Mouse (Mus musculus) cerebellum, adult 2 months (tissue): ENCODE measurements around the gene Heatr5a. TPM values are rescaled to one million over a fixed set of nuclear protein-coding genes. Genes with fewer than 3 reads are reported as not detected.

ENCODE experiments used
- DNase-seq, 2 experiments: peaks; one replicate each; pipeline ENCODE4 v3.0.0; 2021
- H3K27ac ChIP-seq: fragments of 200-500 bp; 2 replicates; pipeline ENCODE4 v1.5.1; 2012; ENCODE audit warnings: low read length, control low read depth, inconsistent platforms; ENCODE audit not compliant: insufficient read depth
- H3K27me3 ChIP-seq: fragments of 200-500 bp; 2 replicates; pipeline ENCODE4 v1.6.1; 2012; ENCODE audit warnings: inconsistent platforms, mild to moderate bottlenecking, low read length, moderate library complexity; ENCODE audit not compliant: control insufficient read depth, insufficient read depth
- H3K4me1 ChIP-seq: fragments of 200-500 bp; 2 replicates; pipeline ENCODE4 v1.6.1; 2011; ENCODE audit warnings: low read length; ENCODE audit not compliant: control insufficient read depth, insufficient read depth
- H3K4me3 ChIP-seq: fragments of 200-500 bp; replicated peaks from 2 replicates; pipeline ENCODE3; 2011; ENCODE audit warnings: mild to moderate bottlenecking, low read depth, low read length, control low read depth; ENCODE audit not compliant: insufficient read depth
- CTCF ChIP-seq: fragments of 200-500 bp; IDR thresholded peaks from 2 replicates; pipeline ENCODE4 v1.5.1; 2011; ENCODE audit warnings: low read depth, mild to moderate bottlenecking, control low read depth, low read length, moderate library complexity, borderline replicate concordance; ENCODE audit not compliant: insufficient read depth
- POLR2A ChIP-seq: fragments of 200-500 bp; IDR thresholded peaks from 2 replicates; pipeline ENCODE4 v1.6.1; 2011; ENCODE audit warnings: low read length, control low read depth, borderline replicate concordance; ENCODE audit not compliant: insufficient read depth
- WGBS: fragments of 180-500 bp; shearing (Covaris S2); methylation state at CpG from one replicate; pipeline ENCODE4 v1.1.7; 2018; 5-methylcytosine and 5-hydroxymethylcytosine counted together
- polyA plus RNA-seq: library from polyadenylated mRNA; depleted of rRNA; stranded (reverse); fragments of >200 nt; gene quantifications from 2 replicates; pipeline ENCODE4 v1.2.3, GENCODE M21; 2012

Gene Heatr5a
- polyA plus RNA-seq, 1 experiment = 15.7 TPM

- H3K4me1 ChIP-seq = peaks cover 4% of the 10 kb centered on the region
- WGBS = 61% methylated on average over 11 of the region's 11 CpGs
- no peaks in the 10 kb centered on the region for H3K27me3 ChIP-seq
- H3K27ac ChIP-seq = no peak overlapping the region
- no peak overlapping the region for H3K4me3 ChIP-seq
- DNase-seq = no peak
- TF ChIP-seq POLR2A (no peak), CTCF (no peak)
These were observed 83.5 kb downstream of the Heatr5a start for GRCm38 (mm10) chr12:51887301-51888290.

- H3K4me3 ChIP-seq = no peak overlapping the region
- no peak overlapping the region for H3K27ac ChIP-seq
- peaks cover 6% of the 10 kb centered on the region for H3K4me1 ChIP-seq
- H3K27me3 ChIP-seq = no peaks in the 10 kb centered on the region
- no peak for TF ChIP-seq POLR2A
- TF ChIP-seq CTCF = no peak
- DNase-seq = no peak
- 92% methylated on average over 6 of the region's 6 CpGs for WGBS
These were observed 84.8 kb downstream of the Heatr5a start for GRCm38 (mm10) chr12:51886369-51886768.

GRCm38 (mm10) chr12:51884801-51885200, 86.3 kb downstream of the Heatr5a start:
- no peak for DNase-seq
- Histone ChIP-seq H3K4me1 (peaks cover 6% of the 10 kb centered on the region), H3K27me3 (no peaks in the 10 kb centered on the region), H3K27ac (no peak overlapping the region), H3K4me3 (no peak overlapping the region)
- WGBS = 93% methylated on average over 2 of the region's 2 CpGs
- TF ChIP-seq POLR2A = no peak
- no peak for TF ChIP-seq CTCF

- H3K4me3 ChIP-seq = no peak overlapping the region
- WGBS = 87% methylated on average over 9 of the region's 9 CpGs
- no peaks in the 10 kb centered on the region for H3K27me3 ChIP-seq
These were observed 87.8 kb downstream of the Heatr5a start for GRCm38 (mm10) chr12:51883297-51883805.

GRCm38 (mm10) chr12:51882606-51883296, 88.4 kb downstream of the Heatr5a start:
- H3K4me3 ChIP-seq = no peak overlapping the region
- no peaks in the 10 kb centered on the region for H3K27me3 ChIP-seq
- TF ChIP-seq CTCF (no peak), POLR2A (no peak)
- peak; percentile 44 to 69 for DNase-seq
- 40% methylated on average over 6 of the region's 6 CpGs for WGBS
- peaks cover 6% of the 10 kb centered on the region for H3K4me1 ChIP-seq
- H3K27ac ChIP-seq = peak overlapping the region; percentile 36; the same call in 1 of the 2 replicates

More at GRCm38 (mm10) chr12:51883297-51883805, 87.8 kb downstream of the Heatr5a start:
- DNase-seq = no peak
- Histone ChIP-seq H3K4me1 (peaks cover 6% of the 10 kb centered on the region), H3K27ac (no peak overlapping the region)
- TF ChIP-seq POLR2A (no peak), CTCF (no peak)

- Histone ChIP-seq H3K4me1 (peaks cover 6% of the 10 kb centered on the region), H3K27ac (no peak overlapping the region), H3K4me3 (no peak overlapping the region), H3K27me3 (no peaks in the 10 kb centered on the region)
- DNase-seq = no peak
- 80% methylated on average over 2 of the region's 2 CpGs for WGBS
- TF ChIP-seq CTCF (no peak), POLR2A (no peak)
These were observed 89.3 kb downstream of the Heatr5a start for GRCm38 (mm10) chr12:51881775-51882174.

- H3K27me3 ChIP-seq = no peaks in the 10 kb centered on the region
- H3K27ac ChIP-seq = no peak overlapping the region
- DNase-seq = no peak
- H3K4me1 ChIP-seq = peaks cover under 1% of the 10 kb centered on the region
- TF ChIP-seq CTCF (no peak), POLR2A (no peak)
- 71% methylated on average over 11 of the region's 11 CpGs for WGBS
- no peak overlapping the region for H3K4me3 ChIP-seq
These were observed 99.5 kb downstream of the Heatr5a start for GRCm38 (mm10) chr12:51871446-51872144.
